Mouse (Mus musculus) embryo, embryonic 10 days (tissue): ENCODE measurements at regions not wholly inside any gene's neighbourhood (a gene's known extent, or its start where the extent isn't known, plus 50 kb on each side); places are given as distances from the start of the nearest gene placed in this dataset.

Experiments used
- DNase-seq: peaks from one replicate; pipeline ENCODE4 v3.0.0-alpha.2; 2015; ENCODE audit warnings: low spot score

GRCm38 (mm10) chr13:102273818-102274217 lies 419.5 kb upstream of the Cd180 start:
- no peak for DNase-seq

- DNase-seq = no peak
Observed at GRCm38 (mm10) chr13:102275296-102275695, 418.1 kb upstream of the Cd180 start.

GRCm38 (mm10) chr13:102276885-102277284 lies 416.5 kb upstream of the Cd180 start:
- no peak for DNase-seq

- no peak for DNase-seq
Observed at GRCm38 (mm10) chr13:102280198-102280597, 413.2 kb upstream of the Cd180 start.

GRCm38 (mm10) chr13:102294451-102294850 lies 398.9 kb upstream of the Cd180 start:
- DNase-seq = no peak

GRCm38 (mm10) chr13:102295079-102295478 lies 398.3 kb upstream of the Cd180 start:
- DNase-seq = no peak

GRCm38 (mm10) chr13:102307983-102308382 lies 385.4 kb upstream of the Cd180 start:
- DNase-seq = no peak

GRCm38 (mm10) chr13:102312096-102312495 lies 381.3 kb upstream of the Cd180 start:
- no peak for DNase-seq

GRCm38 (mm10) chr13:102315921-102316692 lies 377.3 kb upstream of the Cd180 start:
- DNase-seq = no peak

GRCm38 (mm10) chr13:102318891-102319404 lies 374.4 kb upstream of the Cd180 start:
- DNase-seq = no peak

GRCm38 (mm10) chr13:102319453-102319852 lies 373.9 kb upstream of the Cd180 start:
- no peak for DNase-seq

- DNase-seq = no peak
Observed at GRCm38 (mm10) chr13:102323876-102324275, 369.5 kb upstream of the Cd180 start.

GRCm38 (mm10) chr13:102326003-102326402 lies 367.4 kb upstream of the Cd180 start:
- DNase-seq = no peak

- DNase-seq = no peak
Observed at GRCm38 (mm10) chr13:102326544-102326943, 366.8 kb upstream of the Cd180 start.

- DNase-seq = no peak
Observed at GRCm38 (mm10) chr13:102333667-102334066, 359.7 kb upstream of the Cd180 start.

- peak; percentile 47 for DNase-seq
Observed at GRCm38 (mm10) chr13:102334131-102334534, 359.2 kb upstream of the Cd180 start.

- no peak for DNase-seq
Observed at GRCm38 (mm10) chr13:102343236-102343635, 350.1 kb upstream of the Cd180 start.

GRCm38 (mm10) chr13:102344606-102345269 lies 348.6 kb upstream of the Cd180 start:
- no peak for DNase-seq

- DNase-seq = no peak
Observed at GRCm38 (mm10) chr13:102349493-102349892, 343.9 kb upstream of the Cd180 start.

GRCm38 (mm10) chr13:102352073-102352854 lies 341.1 kb upstream of the Cd180 start:
- DNase-seq = no peak

GRCm38 (mm10) chr13:102355569-102355968 lies 337.8 kb upstream of the Cd180 start:
- no peak for DNase-seq

- peak; percentile 51 for DNase-seq
Observed at GRCm38 (mm10) chr13:102372451-102373082, 320.8 kb upstream of the Cd180 start.
